Mouse (Mus musculus) E14TG2a.4 (cell line): ENCODE results near the gene Nnmt.

Source experiments
- CTCF ChIP-seq: conservative IDR thresholded peaks from 2 replicates; pipeline ENCODE4 v1.5.1; 2014; ENCODE audit warnings: low read length
- NANOG ChIP-seq: IDR thresholded peaks from 2 replicates; pipeline ENCODE4 v1.6.1; 2014; ENCODE audit warnings: borderline replicate concordance, low read length, mixed read lengths
- POU5F1 ChIP-seq: IDR thresholded peaks from 2 replicates; pipeline ENCODE4 v1.6.1; 2014; ENCODE audit warnings: low read length, borderline replicate concordance

GRCm38 (mm10) chr9:48559482-48560139 lies 45.3 kb downstream of the Nnmt start:
- peak; percentile 69 for TF ChIP-seq CTCF
- TF ChIP-seq POU5F1 = no peak
- TF ChIP-seq NANOG = no peak
